Mouse (Mus musculus) CH12.LX (cell line): ENCODE measurements around the gene Nol3. TPM values are rescaled to one million over a fixed set of nuclear protein-coding genes. Genes with fewer than 3 reads are reported as not detected.

Experiments used
- DNase-seq: peaks from one replicate; pipeline ENCODE4 v3.0.0-alpha.2; 2013; ENCODE audit errors: extremely low read depth
- H3K27ac ChIP-seq: 2 replicates; pipeline ENCODE4 v1.5.1; 2012; ENCODE audit warnings: low read depth, mild to moderate bottlenecking, control low read depth, moderate library complexity; ENCODE audit not compliant: insufficient read depth
- H3K27me3 ChIP-seq: replicated peaks from 2 replicates; pipeline ENCODE3; 2012; ENCODE audit warnings: inconsistent platforms
- H3K36me3 ChIP-seq, 2 experiments: replicated peaks in 1 of 2; 2 replicates each; pipeline versions ENCODE3 to v1.6.1; 2012; ENCODE audit warnings: inconsistent platforms in 1 of 2, low read length in 1 of 2, mild to moderate bottlenecking in 1 of 2, mixed read lengths in 1 of 2, moderate library complexity in 1 of 2; ENCODE audit not compliant: control insufficient read depth in 1 of 2, insufficient read depth in 1 of 2
- H3K4me1 ChIP-seq, 2 experiments: 2 replicates each; pipeline ENCODE4 v1.6.1; 2012; ENCODE audit warnings: inconsistent platforms in 1 of 2, moderate library complexity in 1 of 2; ENCODE audit not compliant: insufficient read depth in 2 of 2, control insufficient read depth in 1 of 2
- H3K4me2 ChIP-seq: 2 replicates; pipeline ENCODE4 v1.6.1; 2012; ENCODE audit warnings: low read depth, mild to moderate bottlenecking, control low read depth; ENCODE audit not compliant: poor library complexity, insufficient read depth, severe bottlenecking
- H3K4me3 ChIP-seq, 3 experiments: fragments of 150-350 bp in 1 of 3; sonication (generic) in 1 of 3; replicated peaks in 1 of 3; 2 replicates each; pipeline versions ENCODE3 to v1.5.1; 2011 to 2012; ENCODE audit warnings: low read depth in 2 of 3, low read length in 2 of 3, mild to moderate bottlenecking in 2 of 3, moderate library complexity in 2 of 3, control low read depth in 1 of 3, improper control_type of control experiment in 1 of 3, inconsistent platforms in 1 of 3, mixed read lengths in 1 of 3; ENCODE audit not compliant: poor library complexity in 1 of 3
- H3K79me2 ChIP-seq: replicated peaks from 2 replicates; pipeline ENCODE4 v1.6.1; 2012; ENCODE audit warnings: mild to moderate bottlenecking, moderate library complexity; ENCODE audit not compliant: control insufficient read depth, poor library complexity, insufficient read depth, severe bottlenecking; ENCODE audit errors: extremely low read depth
- H3K9ac ChIP-seq: 2 replicates; pipeline ENCODE4 v1.6.1; 2012; ENCODE audit warnings: low read depth, mild to moderate bottlenecking, control low read depth, moderate library complexity; ENCODE audit not compliant: insufficient read depth
- H3K9me3 ChIP-seq: replicated peaks from 2 replicates; pipeline ENCODE3; 2012; ENCODE audit warnings: low read length, inconsistent platforms, mixed read lengths
- CHD1 ChIP-seq: IDR thresholded peaks from 2 replicates; pipeline ENCODE4 v1.6.1; 2012; ENCODE audit warnings: low read depth, low read length, improper control_type of control experiment, inconsistent platforms
- CTCF ChIP-seq, 2 experiments: IDR thresholded peaks in 1 of 2; conservative IDR thresholded peaks in 1 of 2; 2 replicates each; pipeline ENCODE4 v1.5.1; 2011 to 2012; ENCODE audit warnings: low read depth in 2 of 2, low read length in 2 of 2, improper control_type of control experiment in 1 of 2, inconsistent platforms in 1 of 2, mild to moderate bottlenecking in 1 of 2, moderate library complexity in 1 of 2
- ELF1 ChIP-seq: IDR thresholded peaks from 2 replicates; pipeline ENCODE4 v1.6.1; 2014; ENCODE audit warnings: low read depth, mild to moderate bottlenecking, inconsistent platforms, low read length, improper control_type of control experiment
- EP300 ChIP-seq: IDR thresholded peaks from 2 replicates; pipeline ENCODE4 v1.6.1; 2011; ENCODE audit warnings: low read length, improper control_type of control experiment
- ETS1 ChIP-seq: conservative IDR thresholded peaks from 2 replicates; pipeline ENCODE4 v1.6.1; 2012; ENCODE audit warnings: low read depth, mild to moderate bottlenecking, inconsistent platforms, low read length, improper control_type of control experiment, moderate library complexity
- HCFC1 ChIP-seq: IDR thresholded peaks from 2 replicates; pipeline ENCODE4 v1.6.1; 2012; ENCODE audit warnings: low read depth, mild to moderate bottlenecking, inconsistent platforms, low read length, improper control_type of control experiment
- JUN ChIP-seq: IDR thresholded peaks from 2 replicates; pipeline ENCODE4 v1.6.1; 2011; ENCODE audit warnings: low read depth, mild to moderate bottlenecking, low read length, improper control_type of control experiment, moderate library complexity; ENCODE audit not compliant: insufficient read depth
- JUND ChIP-seq: conservative IDR thresholded peaks from 2 replicates; pipeline ENCODE4 v1.6.1; 2011; ENCODE audit warnings: low read depth, low read length, improper control_type of control experiment
- KAT2A ChIP-seq: IDR thresholded peaks from 2 replicates; pipeline ENCODE4 v1.6.1; 2012; ENCODE audit warnings: low read length, improper control_type of control experiment, inconsistent platforms; ENCODE audit not compliant: insufficient replicate concordance
- MAFK ChIP-seq: IDR thresholded peaks from 2 replicates; pipeline ENCODE4 v1.6.1; 2011; ENCODE audit warnings: low read length, improper control_type of control experiment; ENCODE audit not compliant: insufficient replicate concordance
- MAX ChIP-seq: IDR thresholded peaks from 2 replicates; pipeline ENCODE4 v1.6.1; 2011; ENCODE audit warnings: low read length, improper control_type of control experiment
- MAZ ChIP-seq: IDR thresholded peaks from 2 replicates; pipeline ENCODE4 v1.6.1; 2012; ENCODE audit warnings: low read depth, mild to moderate bottlenecking, inconsistent platforms, low read length, improper control_type of control experiment, moderate library complexity
- MXI1 ChIP-seq: IDR thresholded peaks from 2 replicates; pipeline ENCODE4 v1.6.1; 2011; ENCODE audit warnings: mild to moderate bottlenecking, low read depth, low read length, improper control_type of control experiment
- MYC ChIP-seq: IDR thresholded peaks from 2 replicates; pipeline ENCODE4 v1.6.1; 2011; ENCODE audit warnings: low read depth, mild to moderate bottlenecking, improper control_type of control experiment, low read length
- NELFE ChIP-seq: IDR thresholded peaks from 2 replicates; pipeline ENCODE4 v1.6.1; 2011; ENCODE audit warnings: low read depth, low read length, improper control_type of control experiment
- NRF1 ChIP-seq: IDR thresholded peaks from 2 replicates; pipeline ENCODE4 v1.6.1; 2014; ENCODE audit warnings: low read depth, mild to moderate bottlenecking, inconsistent platforms, low read length, improper control_type of control experiment, moderate library complexity
- POLR2A ChIP-seq: IDR thresholded peaks from 2 replicates; pipeline ENCODE4 v1.6.1; 2011; ENCODE audit warnings: low read depth, mild to moderate bottlenecking, improper control_type of control experiment, low read length
- POLR2AphosphoS2 ChIP-seq: IDR thresholded peaks from 2 replicates; pipeline ENCODE4 v1.6.1; 2011; ENCODE audit warnings: low read depth, low read length, improper control_type of control experiment
- SIN3A ChIP-seq: IDR thresholded peaks from 2 replicates; pipeline ENCODE4 v1.6.1; 2012; ENCODE audit warnings: low read length, improper control_type of control experiment, inconsistent platforms
- TBP ChIP-seq: conservative IDR thresholded peaks from 2 replicates; pipeline ENCODE4 v1.6.1; 2011; ENCODE audit warnings: low read depth, low read length, improper control_type of control experiment
- TCF12 ChIP-seq: IDR thresholded peaks from 2 replicates; pipeline ENCODE4 v1.6.1; 2014; ENCODE audit warnings: low read depth, mild to moderate bottlenecking, inconsistent platforms, low read length, improper control_type of control experiment
- UBTF ChIP-seq: IDR thresholded peaks from 2 replicates; pipeline ENCODE4 v1.6.1; 2012; ENCODE audit warnings: low read depth, mild to moderate bottlenecking, inconsistent platforms, low read length, improper control_type of control experiment, moderate library complexity
- USF1 ChIP-seq: IDR thresholded peaks from 2 replicates; pipeline ENCODE4 v1.6.1; 2014; ENCODE audit warnings: low read depth, mild to moderate bottlenecking, inconsistent platforms, low read length, improper control_type of control experiment
- ZMIZ1 ChIP-seq: IDR thresholded peaks from 2 replicates; pipeline ENCODE4 v1.6.1; 2012; ENCODE audit warnings: low read depth, mild to moderate bottlenecking, inconsistent platforms, low read length, improper control_type of control experiment
- ZNF384 ChIP-seq: IDR thresholded peaks from 2 replicates; pipeline ENCODE4 v1.6.1; 2012; ENCODE audit warnings: low read depth, low read length, improper control_type of control experiment, inconsistent platforms
- dilution Hi-C: fragments of 300-500 bp; cut with MboI; formaldehyde crosslinking; loops from 2 replicates; pipeline ENCODE4 v1.14.3; 2020; ENCODE audit warnings: low sequenced_read_pairs; ENCODE audit not compliant: extremely low pct_unique_long_range_greater_than_20kb, extremely low pct_ligation_motif_present
- in situ Hi-C: fragments of 300-500 bp; cut with MboI; formaldehyde crosslinking; loops from 3 replicates; pipeline ENCODE4 v1.14.3; 2019; ENCODE audit warnings: low sequenced_read_pairs, low pct_ligation_motif_present, low pct_unique_long_range_greater_than_20kb, mixed read lengths
- polyA plus RNA-seq: library from polyadenylated mRNA; unstranded; fragments of >175 nt; gene quantifications from 2 replicates; pipeline ENCODE4 v1.2.1, GENCODE M21; 2012; ENCODE audit warnings: low read depth; ENCODE audit not compliant: insufficient read length
- total RNA-seq, 2 experiments: library from RNA; depleted of rRNA; stranded (reverse); fragments of 300-350 nt in 1 of 2; fragments of >200 nt in 1 of 2; gene quantifications; 2 replicates each; pipeline ENCODE4 v1.2.3; 2012 to 2014

Gene Nol3
- total and polyA plus RNA-seq, 3 experiments = 0.31 to 0.34 TPM; not detected in 1

DNA sequence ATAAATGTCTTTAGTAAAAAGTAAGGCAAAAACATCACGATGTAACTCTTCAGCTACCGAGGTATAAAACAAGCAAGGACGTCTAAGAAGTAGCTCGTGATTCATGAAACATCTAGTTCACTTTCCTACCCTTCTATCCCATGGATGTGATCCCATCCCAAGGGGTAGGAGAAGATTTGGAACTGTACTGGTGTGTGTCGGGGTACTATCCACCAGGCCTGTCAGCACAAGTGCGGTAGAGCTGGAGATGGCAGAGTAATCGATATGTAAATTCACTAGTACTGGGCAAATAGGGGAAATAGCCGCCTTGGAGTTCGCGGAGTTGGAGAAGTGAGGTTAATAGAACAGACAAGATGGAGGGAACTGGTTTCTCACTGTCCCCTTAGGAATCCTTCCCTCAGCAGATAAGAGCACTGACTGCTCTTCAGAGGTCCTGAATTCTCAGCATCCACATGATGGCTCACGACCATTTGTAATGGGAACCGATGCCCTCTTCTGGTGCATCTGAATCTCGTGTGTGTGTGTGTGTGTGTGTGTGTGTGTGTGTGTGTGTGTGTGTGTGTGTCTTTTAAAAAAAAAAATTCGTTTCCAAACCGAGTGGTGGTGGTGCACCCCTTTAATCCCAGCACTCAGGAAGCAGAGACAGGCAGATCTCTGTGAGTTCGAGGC, 12.6 kb upstream of the Nol3 start:
- H3K9ac ChIP-seq = 0 out of 2 replicates have a peak overlapping the region, but pooled peaks have one; percentile 54
- H3K4me3 ChIP-seq = peak overlapping the region in 2 of 3 experiments; percentile 83 to 86
- no peaks in the 10 kb centered on the region for H3K79me2 ChIP-seq
- no peak for DNase-seq
- peaks cover 9 to 54% of the 10 kb centered on the region in 2 experiments; a peak in 3 of 4 replicates for H3K4me1 ChIP-seq
- in situ Hi-C loops = no loop called here
- TF ChIP-seq CTCF (conservative IDR thresholded peaks at IDR 0.05 in 1 of 2, IDR thresholded peaks at IDR 0.05 in 1 of 2; ENCODE audit: low read depth in 2 of 2, low read length in 2 of 2) (peak in 1 of 2 experiments; percentile 25; a peak in 1 of 4 replicates), ZNF384 (peak; percentile 47), MAZ (no peak), HCFC1 (no peak), EP300 (no peak)
- H3K27ac ChIP-seq = no peak overlapping the region
- peaks cover 29 to 36% of the 10 kb centered on the region in 2 experiments for H3K36me3 ChIP-seq
- peaks cover 11% of the 10 kb centered on the region for H3K9me3 ChIP-seq
- H3K27me3 ChIP-seq = no peaks in the 10 kb centered on the region
- peak overlapping the region; percentile 85 for H3K4me2 ChIP-seq
- dilution Hi-C loops = no loop called here

GRCm38 (mm10) chr8:105264024-105264982, 11.6 kb upstream of the Nol3 start, which contains the start of the genes Tradd and Fbxl8:
Gene Tradd (minus strand): TSS chr8:105264609.
Gene Fbxl8 (plus strand): TSS chr8:105264648.
- H3K4me3 ChIP-seq = peak within 1 kb of the TSS; percentile 79 to 86 (median 83)
- dilution Hi-C loops = no loop called here
- peak within 1 kb of the TSS; percentile 24; the same call in 1 of the 2 replicates for H3K27ac ChIP-seq
- H3K9me3 ChIP-seq = peaks cover 21% of the 10 kb centered on the region
- no peaks in the 10 kb centered on the region for H3K79me2 ChIP-seq
- H3K27me3 ChIP-seq = no peaks in the 10 kb centered on the region
- H3K9ac ChIP-seq = peak within 1 kb of the TSS; percentile 64
- DNase-seq = peak; percentile 59
- peaks cover 9 to 49% of the 10 kb centered on the region in 2 experiments; a peak in 3 of 4 replicates for H3K4me1 ChIP-seq
- peaks cover 26 to 36% of the 10 kb centered on the region in 2 experiments for H3K36me3 ChIP-seq
- H3K4me2 ChIP-seq = peak within 1 kb of the TSS; percentile 85
- TF ChIP-seq CHD1 (0 out of 2 replicates have a peak, but pooled peaks have one; percentile 28), MXI1 (peak; percentile 65), TCF12 (peak; percentile 61), UBTF (no peak), KAT2A (no peak), NELFE (peak; percentile 77), NRF1 (peak; percentile 88), JUND (no peak), JUN (no peak), SIN3A (peak; percentile 80; the same call in 1 of the 2 replicates), POLR2A (peak; percentile 87), ELF1 (peak; percentile 99), MAX (no peak), USF1 (no peak), MAZ (no peak), ETS1 (no peak), MYC (no peak), HCFC1 (peak; percentile 62), MAFK (no peak), POLR2AphosphoS2 (peak; percentile 47; the same call in 1 of the 2 replicates), TBP (no peak), CTCF (conservative IDR thresholded peaks at IDR 0.05 in 1 of 2, IDR thresholded peaks at IDR 0.05 in 1 of 2; ENCODE audit: low read depth in 2 of 2, low read length in 2 of 2) (peak in 1 of 2 experiments; percentile 35; a peak in 2 of 4 replicates), ZMIZ1 (peak; percentile 65)
- TF ChIP-seq, all 38 proteins: peak for 12
- in situ Hi-C loops = no loop called here
